Mouse (Mus musculus): Measurements from ENCODE around the gene Wdhd1. TPM values are rescaled to one million over a fixed set of nuclear protein-coding genes. Genes with fewer than 3 reads are reported as not detected.

Gene Wdhd1
- polyA plus RNA-seq, 1 experiment from 2014 or later: 38.9 TPM

- 46% methylated on average over 8 of the region's 8 CpGs for WGBS (ENCODE audit: insufficient replicate concordance)
- no peak overlapping the region for H3K9ac ChIP-seq
- no peak overlapping the region for H3K4me3 ChIP-seq (replicated peaks)
- no peaks in the 10 kb centered on the region for H3K27me3 ChIP-seq
- peaks cover 2% of the 10 kb centered on the region for H3K4me1 ChIP-seq (replicated peaks)
- no peaks in the 10 kb centered on the region for H3K36me3 ChIP-seq
- H3K27ac ChIP-seq: no peak overlapping the region
- H3K9me3 ChIP-seq (replicated peaks): no peaks in the 10 kb centered on the region
- ATAC-seq (ENCODE audit: low read depth) (no peak), DNase-seq (no peak)
- H3K4me2 ChIP-seq: no peak overlapping the region
Observed at GRCm38 (mm10) chr14:47196711-47197110, 79.9 kb downstream of the Wdhd1 start.

GRCm38 (mm10) chr14:47194096-47194495 is 82.6 kb downstream of the Wdhd1 start:
- Histone ChIP-seq H3K4me1 (replicated peaks) (peaks cover 11% of the 10 kb centered on the region), H3K4me2 (no peak overlapping the region), H3K36me3 (no peaks in the 10 kb centered on the region), H3K27ac (no peak overlapping the region), H3K4me3 (replicated peaks) (no peak overlapping the region), H3K9ac (no peak overlapping the region), H3K27me3 (no peaks in the 10 kb centered on the region), H3K9me3 (replicated peaks) (no peaks in the 10 kb centered on the region)
- ATAC-seq (ENCODE audit: low read depth): no peak
- peak; percentile 15 for DNase-seq
- 32% methylated on average over 4 of the region's 4 CpGs for WGBS (ENCODE audit: insufficient replicate concordance)

DNA sequence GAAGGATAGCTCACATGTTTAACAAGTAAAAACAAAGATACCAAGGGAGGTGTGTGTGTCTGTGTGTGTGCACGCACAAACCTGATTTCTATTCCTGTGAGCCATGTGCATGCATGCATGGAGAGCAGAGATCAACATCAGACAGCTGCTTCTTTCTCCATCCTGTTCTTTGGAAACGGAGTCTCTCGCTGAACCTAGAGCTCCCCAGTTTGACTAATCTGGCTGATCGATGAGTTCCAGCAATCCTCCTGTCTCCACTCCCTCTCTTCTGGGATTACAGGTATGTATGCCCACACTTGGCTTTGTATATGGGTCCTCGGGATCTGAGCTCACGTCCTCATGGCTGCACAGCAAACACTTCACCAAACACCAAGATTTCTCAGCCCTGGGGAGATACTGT is 83.2 kb downstream of the Wdhd1 start:
- peaks cover 4% of the 10 kb centered on the region for H3K27me3 ChIP-seq
- peaks cover 16% of the 10 kb centered on the region for H3K4me1 ChIP-seq (replicated peaks)
- H3K9ac ChIP-seq: no peak overlapping the region
- ATAC-seq (ENCODE audit: low read depth): no peak
- DNase-seq: no peak
- H3K4me3 ChIP-seq (replicated peaks): no peak overlapping the region
- WGBS (ENCODE audit: insufficient replicate concordance): 61% methylated on average over 6 of the region's 6 CpGs
- H3K9me3 ChIP-seq (replicated peaks): no peaks in the 10 kb centered on the region
- H3K36me3 ChIP-seq: no peaks in the 10 kb centered on the region
- no peak overlapping the region for H3K4me2 ChIP-seq
- no peak overlapping the region for H3K27ac ChIP-seq

DNA sequence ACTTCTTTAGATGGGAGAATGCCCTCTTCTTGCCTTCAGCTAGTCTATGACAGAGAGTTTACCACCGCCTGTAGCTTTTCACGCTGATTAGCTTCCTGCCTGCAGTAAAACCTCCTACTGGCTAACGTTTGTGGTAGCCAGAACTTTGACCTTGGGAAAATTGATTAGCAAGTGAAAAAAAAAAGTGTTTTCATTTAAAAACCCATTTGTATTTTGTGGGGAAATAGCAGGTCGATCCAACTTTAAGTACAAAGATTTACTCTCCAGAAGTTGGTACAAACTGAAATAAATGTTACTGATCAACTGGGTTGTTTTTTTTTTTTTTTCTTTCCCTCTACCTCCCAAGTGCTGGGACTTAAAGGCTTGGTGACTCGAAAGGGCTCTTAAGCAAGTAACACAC is 84.8 kb downstream of the Wdhd1 start:
- Histone ChIP-seq H3K9me3 (replicated peaks) (no peaks in the 10 kb centered on the region), H3K27ac (peak overlapping the region; percentile 11; the same call in 1 of the 2 replicates), H3K4me1 (replicated peaks) (peaks cover 25% of the 10 kb centered on the region), H3K9ac (no peak overlapping the region), H3K27me3 (peaks cover 14% of the 10 kb centered on the region), H3K4me2 (no peak overlapping the region), H3K36me3 (no peaks in the 10 kb centered on the region), H3K4me3 (replicated peaks) (no peak overlapping the region)
- no peak for DNase-seq
- 30% methylated on average over 5 of the region's 5 CpGs for WGBS (ENCODE audit: insufficient replicate concordance)
- ATAC-seq (ENCODE audit: low read depth): no peak

Other genes starting within 250 kb of the Wdhd1 start
- gene Gch1, start 87.4 kb downstream of the Wdhd1 start, polyA plus RNA-seq (2015; fragmentation: Nextera tagmentation; extraction: Ambion mirVana): 3.2 and 3.9 TPM in 2 replicates
- gene Socs4, start 74 bp upstream of the Wdhd1 start, polyA plus RNA-seq (2015; fragmentation: Nextera tagmentation; extraction: Ambion mirVana): 2.3 and 2.7 TPM in 2 replicates
- 28.7 and 36.8 TPM in 2 replicates for gene Mapk1ip1l, start 21.4 kb upstream of the Wdhd1 start, polyA plus RNA-seq (2015; fragmentation: Nextera tagmentation; extraction: Ambion mirVana)
- 17.6 and 20.3 TPM in 2 replicates for gene Lgals3, start 90.9 kb upstream of the Wdhd1 start, polyA plus RNA-seq (2015; fragmentation: Nextera tagmentation; extraction: Ambion mirVana)
- gene Dlgap5, start 141.6 kb upstream of the Wdhd1 start, polyA plus RNA-seq (2015; fragmentation: Nextera tagmentation; extraction: Ambion mirVana): 58.4 and 66.0 TPM in 2 replicates
- 34.9 and 36.3 TPM in 2 replicates for gene Fbxo34, start 173.6 kb upstream of the Wdhd1 start, polyA plus RNA-seq (2015; fragmentation: Nextera tagmentation; extraction: Ambion mirVana)